Mouse (Mus musculus) embryonic fibroblast, embryonic 13.5 days (primary cell): ENCODE measurements around the gene Ppp4c.

Experiments used
- CTCF ChIP-seq: IDR thresholded peaks from 2 replicates; pipeline ENCODE4 v1.5.1; 2011; ENCODE audit warnings: mild to moderate bottlenecking, control low read depth, low read length, moderate library complexity, borderline replicate concordance; ENCODE audit not compliant: insufficient read depth
- POLR2A ChIP-seq: IDR thresholded peaks from 2 replicates; pipeline ENCODE4 v1.6.1; 2011; ENCODE audit warnings: low read depth, mild to moderate bottlenecking, control low read depth, low read length, moderate library complexity

- TF ChIP-seq POLR2A (no peak), CTCF (no peak)
Measured at GRCm38 (mm10) chr7:126749582-126750343, 42.5 kb downstream of the Ppp4c start.
